20 mouse cellular contexts compared by ENCODE assay signal in the genomic region with DNA sequence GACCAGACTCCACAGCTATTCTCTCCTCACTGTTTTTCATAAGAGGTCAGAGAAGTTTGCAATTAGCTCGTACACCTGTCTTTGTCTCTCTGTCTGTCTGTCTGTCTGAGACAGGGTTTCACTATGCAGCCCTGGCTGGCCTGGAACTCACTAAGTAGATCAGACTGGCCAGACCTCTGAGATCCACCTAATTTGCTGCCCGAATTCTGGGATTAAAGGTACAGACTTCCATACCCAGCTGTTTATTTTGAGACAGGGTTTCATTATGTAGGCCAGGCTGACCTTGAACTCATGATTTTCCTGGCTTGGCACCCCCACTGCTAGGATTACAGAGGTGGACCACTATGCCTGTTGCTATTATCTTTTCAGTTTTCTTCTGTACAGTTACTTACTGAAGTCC.
DNase-seq lines count a peak whose midpoint lies in the region; ATAC-seq lines count a peak whose summit lies in the region.
"Had no signal": no experiment of that assay in that cellular context is flagged by ENCODE, and none has a peak within 500 bp of the region (broad histone marks: within the 10 kb centered on the region; RNA-seq: fewer than 3 reads in every experiment).

No protein-coding gene starts in this region.

- no peaks in the 10 kb centered on the region for H3K36me3 ChIP-seq in midbrain, embryonic 11.5 days (ENCODE audit: control insufficient read depth, insufficient read depth, low read length)
- H3K36me3 ChIP-seq in midbrain, embryonic 15.5 days (replicated peaks): no peaks in the 10 kb centered on the region
- no peaks in the 10 kb centered on the region for H3K36me3 ChIP-seq in embryonic facial prominence, embryonic 13.5 days
- no peaks in the 10 kb centered on the region for H3K36me3 ChIP-seq in limb, embryonic 10.5 days
- H3K36me3 ChIP-seq: forebrain, embryonic 10.5 days; heart, embryonic 10.5 days had no signal

- H3K27ac ChIP-seq in midbrain, embryonic 11.5 days (ENCODE audit: low read depth, low read length): no peak overlapping the region
- no peak overlapping the region for H3K27ac ChIP-seq in midbrain, embryonic 15.5 days
- peak overlapping the region; percentile 73; the same call in 1 of the 2 replicates for H3K27ac ChIP-seq in embryonic facial prominence, embryonic 13.5 days
- H3K27ac ChIP-seq in limb, embryonic 10.5 days: peak overlapping the region; percentile 61; the same call in 1 of the 2 replicates
- H3K27ac ChIP-seq: forebrain, embryonic 10.5 days; gastrocnemius, adult 2 months; heart, embryonic 10.5 days; hindbrain, embryonic 14.5 days had no signal

- H3K4me3 ChIP-seq in midbrain, embryonic 11.5 days (ENCODE audit: low read depth, low read length): no peak overlapping the region
- no peak overlapping the region for H3K4me3 ChIP-seq in midbrain, embryonic 15.5 days
- H3K4me3 ChIP-seq in embryonic facial prominence, embryonic 13.5 days: no peak overlapping the region
- H3K4me3 ChIP-seq in limb, embryonic 10.5 days: no peak overlapping the region
- H3K4me3 ChIP-seq: erythroblast, embryonic 14.5 days; forebrain, embryonic 10.5 days; gastrocnemius, adult 2 months; heart, embryonic 10.5 days had no signal

- H3K4me1 ChIP-seq in midbrain, embryonic 11.5 days (ENCODE audit: control insufficient read depth, insufficient read depth, low read length): no peaks in the 10 kb centered on the region; the same call in 1 of the 2 replicates
- no peaks in the 10 kb centered on the region for H3K4me1 ChIP-seq in midbrain, embryonic 15.5 days
- H3K4me1 ChIP-seq in embryonic facial prominence, embryonic 13.5 days: peaks cover 41% of the 10 kb centered on the region
- peaks cover 25% of the 10 kb centered on the region for H3K4me1 ChIP-seq in limb, embryonic 10.5 days

- WGBS in midbrain, embryonic 11.5 days: 76% methylated on average over 2 of the region's 2 CpGs
- 78% methylated on average over 2 of the region's 2 CpGs for WGBS in midbrain, embryonic 15.5 days
- WGBS in embryonic facial prominence, embryonic 13.5 days: 64% methylated on average over 2 of the region's 2 CpGs
- WGBS in limb, embryonic 10.5 days: 87% methylated on average over 2 of the region's 2 CpGs

- no peak overlapping the region for H3K9ac ChIP-seq in midbrain, embryonic 11.5 days (ENCODE audit: low read length)
- no peak overlapping the region for H3K9ac ChIP-seq in midbrain, embryonic 15.5 days
- no peak overlapping the region for H3K9ac ChIP-seq in embryonic facial prominence, embryonic 13.5 days
- H3K9ac ChIP-seq: hindbrain, embryonic 14.5 days had no signal

- ATAC-seq in midbrain, embryonic 11.5 days (ENCODE audit: low FRiP score): no peak
- ATAC-seq in midbrain, embryonic 15.5 days (replicated peaks): no peak
- ATAC-seq in embryonic facial prominence, embryonic 13.5 days (ENCODE audit: insufficient number of reproducible peaks, insufficient read depth, low FRiP score, low TSS enrichment, low read depth): no peak
- no peak for ATAC-seq in megakaryocyte, adult 5-6 weeks (ENCODE audit: poor library complexity, severe bottlenecking)
- no peak for ATAC-seq in monocyte, adult 5-6 weeks (replicated peaks; ENCODE audit: insufficient number of reproducible peaks, low FRiP score, low TSS enrichment, poor library complexity, severe bottlenecking)
- ATAC-seq: forebrain, embryonic 14.5 days had no signal

- H3K27me3 ChIP-seq in midbrain, embryonic 11.5 days (ENCODE audit: control insufficient read depth, insufficient read depth, low read length): no peaks in the 10 kb centered on the region
- no peaks in the 10 kb centered on the region for H3K27me3 ChIP-seq in midbrain, embryonic 15.5 days (replicated peaks)
- no peaks in the 10 kb centered on the region for H3K27me3 ChIP-seq in embryonic facial prominence, embryonic 13.5 days
- no peaks in the 10 kb centered on the region for H3K27me3 ChIP-seq in limb, embryonic 10.5 days (ENCODE audit: low read depth, poor library complexity, severe bottlenecking)

- no peaks in the 10 kb centered on the region for H3K9me3 ChIP-seq in midbrain, embryonic 11.5 days (ENCODE audit: control insufficient read depth, low read length)
- H3K9me3 ChIP-seq in midbrain, embryonic 15.5 days: no peaks in the 10 kb centered on the region
- H3K9me3 ChIP-seq in embryonic facial prominence, embryonic 13.5 days: no peaks in the 10 kb centered on the region
- no peaks in the 10 kb centered on the region for H3K9me3 ChIP-seq in limb, embryonic 10.5 days (replicated peaks)
- H3K9me3 ChIP-seq: forebrain, embryonic 10.5 days; heart, embryonic 10.5 days had no signal

- H3K4me2 ChIP-seq in midbrain, embryonic 11.5 days: no peak overlapping the region
- H3K4me2 ChIP-seq in midbrain, embryonic 15.5 days: no peak overlapping the region
- H3K4me2 ChIP-seq in embryonic facial prominence, embryonic 13.5 days: no peak overlapping the region
- H3K4me2 ChIP-seq: hindbrain, embryonic 14.5 days had no signal

- peak; percentile 76 for DNase-seq in midbrain, embryonic 11.5 days (ENCODE audit: low spot score, missing footprints)
- DNase-seq in limb, embryonic 10.5 days (ENCODE audit: low spot score): no peak
- no peak for DNase-seq in MN1 (ENCODE audit: low spot score)
- DNase-seq: adrenal gland, adult 8-10 months; adrenal gland, postnatal 36 days; cerebellum, adult 2 months; cerebellum, postnatal 10 days; gastrocnemius, adult 2 months; gastrocnemius, postnatal 25 days; heart, postnatal 10 days; heart, postnatal 4 days had no signal

Comparison
In these comparisons a context has a peak if more than half of its experiments do, and no peak if none do; other contexts are left out.
1. H3K27ac ChIP-seq: peak in embryonic facial prominence, embryonic 13.5 days (single experiment) and limb, embryonic 10.5 days (single experiment); none in midbrain, embryonic 11.5 days (single experiment) and midbrain, embryonic 15.5 days (single experiment).